Mouse (Mus musculus) stomach, embryonic 16.5 days (tissue): Measurements from ENCODE around the gene Arid1a. TPM values are rescaled to one million over a fixed set of nuclear protein-coding genes. Genes with fewer than 3 reads are reported as not detected.

Source experiments
- ATAC-seq: fragments of 200-750 bp; cut with Nextera tagmentation; 2 replicates; pipeline ENCODE4 v1.8.0; 2017; ENCODE audit warnings: moderate number of reproducible peaks, moderate TSS enrichment; ENCODE audit not compliant: insufficient read depth, low FRiP score
- H3K27ac ChIP-seq: fragments of 300-500 bp; sonication (generic); 2 replicates; pipeline ENCODE4 v1.5.1; 2014; ENCODE audit warnings: low read length
- H3K27me3 ChIP-seq: fragments of 300-500 bp; sonication (generic); 2 replicates; pipeline ENCODE4 v1.6.1; 2014; ENCODE audit warnings: low read length, control low read depth, mixed read lengths; ENCODE audit not compliant: control insufficient read depth, insufficient read depth
- H3K36me3 ChIP-seq: fragments of 300-500 bp; sonication (generic); 2 replicates; pipeline ENCODE4 v1.6.1; 2014; ENCODE audit warnings: low read length; ENCODE audit not compliant: control insufficient read depth, insufficient read depth
- H3K4me1 ChIP-seq: fragments of 300-500 bp; sonication (generic); 2 replicates; pipeline ENCODE4 v1.6.1; 2014; ENCODE audit warnings: low read length, control low read depth, mixed read lengths; ENCODE audit not compliant: control insufficient read depth, insufficient read depth
- H3K4me2 ChIP-seq: fragments of 300-500 bp; sonication (generic); 2 replicates; pipeline ENCODE4 v1.6.1; 2014; ENCODE audit warnings: low read depth, low read length, mixed read lengths
- H3K4me3 ChIP-seq: fragments of 300-500 bp; sonication (generic); replicated peaks from 2 replicates; pipeline ENCODE4 v1.5.1; 2014; ENCODE audit warnings: mild to moderate bottlenecking, low read length
- H3K9ac ChIP-seq: fragments of 300-500 bp; sonication (generic); 2 replicates; pipeline ENCODE4 v1.6.1; 2014; ENCODE audit warnings: low read length
- H3K9me3 ChIP-seq: fragments of 300-500 bp; sonication (generic); replicated peaks from 2 replicates; pipeline ENCODE4 v1.6.1; 2016; ENCODE audit warnings: low read length, control low read depth; ENCODE audit not compliant: control insufficient read depth
- WGBS: fragments of 180-500 bp; shearing (Covaris S2); extraction: QIAGEN DNeasy Blood & Tissue Kit; methylation state at CpG from one replicate; pipeline ENCODE4 v1.1.7; 2014; 5-methylcytosine and 5-hydroxymethylcytosine counted together
- polyA plus RNA-seq: library from polyadenylated mRNA; unstranded; fragments of >200 nt; fragmentation: Nextera tagmentation; extraction: Ambion mirVana; gene quantifications from 2 replicates; pipeline ENCODE4 v1.2.1, GENCODE M21; 2015

Gene Arid1a
- polyA plus RNA-seq, 1 experiment from 2014 or later: 26.1 TPM

- Histone ChIP-seq H3K36me3 (peaks cover 31% of the 10 kb centered on the region), H3K9ac (no peak overlapping the region), H3K4me1 (peaks cover 25% of the 10 kb centered on the region), H3K4me2 (no peak overlapping the region), H3K27ac (no peak overlapping the region), H3K27me3 (no peaks in the 10 kb centered on the region), H3K4me3 (no peak overlapping the region), H3K9me3 (no peaks in the 10 kb centered on the region)
- WGBS: 78% methylated on average over 6 of the region's 6 CpGs
- no peak for ATAC-seq
Measured at GRCm38 (mm10) chr4:133711307-133712076, 45.1 kb downstream of the Arid1a start.

GRCm38 (mm10) chr4:133709395-133709794 lies 47.2 kb downstream of the Arid1a start:
- H3K27ac ChIP-seq: no peak overlapping the region
- H3K9me3 ChIP-seq: no peaks in the 10 kb centered on the region
- 75% methylated on average over 2 of the region's 2 CpGs for WGBS
- H3K27me3 ChIP-seq: no peaks in the 10 kb centered on the region
- H3K4me3 ChIP-seq: no peak overlapping the region
- ATAC-seq: no peak
- H3K4me1 ChIP-seq: peaks cover 40% of the 10 kb centered on the region
- no peak overlapping the region for H3K9ac ChIP-seq
- H3K4me2 ChIP-seq: no peak overlapping the region
- peaks cover 16% of the 10 kb centered on the region; the same call in 1 of the 2 replicates for H3K36me3 ChIP-seq

- Histone ChIP-seq H3K36me3 (peaks cover 10% of the 10 kb centered on the region; the same call in 1 of the 2 replicates), H3K27ac (peak overlapping the region; percentile 82), H3K9me3 (no peaks in the 10 kb centered on the region), H3K4me3 (no peak overlapping the region), H3K4me1 (peaks cover 40% of the 10 kb centered on the region), H3K9ac (peak overlapping the region; percentile 31; the same call in 1 of the 2 replicates), H3K27me3 (no peaks in the 10 kb centered on the region), H3K4me2 (0 out of 2 replicates have a peak overlapping the region, but pooled peaks have one; percentile 31)
- no peak for ATAC-seq
- WGBS: 41% methylated on average over 1 of the region's 1 CpGs
Measured at GRCm38 (mm10) chr4:133707464-133707863, 49.1 kb downstream of the Arid1a start.

GRCm38 (mm10) chr4:133706956-133707355 lies 49.6 kb downstream of the Arid1a start:
- H3K27ac ChIP-seq: peak overlapping the region; percentile 82
- 0 out of 2 replicates have a peak overlapping the region, but pooled peaks have one; percentile 31 for H3K4me2 ChIP-seq

GRCm38 (mm10) chr4:133705062-133705461 lies 51.5 kb downstream of the Arid1a start:
- Histone ChIP-seq H3K27ac (no peak overlapping the region), H3K4me3 (no peak overlapping the region), H3K4me2 (no peak overlapping the region), H3K36me3 (no peaks in the 10 kb centered on the region), H3K27me3 (no peaks in the 10 kb centered on the region), H3K4me1 (peaks cover 40% of the 10 kb centered on the region), H3K9ac (no peak overlapping the region), H3K9me3 (no peaks in the 10 kb centered on the region)
- ATAC-seq: no peak
- 62% methylated on average over 4 of the region's 4 CpGs for WGBS

More at GRCm38 (mm10) chr4:133706956-133707355, 49.6 kb downstream of the Arid1a start:
- ATAC-seq: peak; percentile 45
- H3K9me3 ChIP-seq: no peaks in the 10 kb centered on the region
- peak overlapping the region; percentile 31; the same call in 1 of the 2 replicates for H3K9ac ChIP-seq
- WGBS: 27% methylated on average over 8 of the region's 8 CpGs
- peaks cover 40% of the 10 kb centered on the region for H3K4me1 ChIP-seq
- H3K4me3 ChIP-seq: no peak overlapping the region
- H3K27me3 ChIP-seq: no peaks in the 10 kb centered on the region
- peaks cover 8% of the 10 kb centered on the region; the same call in 1 of the 2 replicates for H3K36me3 ChIP-seq

- H3K27ac ChIP-seq: no peak overlapping the region
Measured at GRCm38 (mm10) chr4:133700905-133701368, 55.6 kb downstream of the Arid1a start.

GRCm38 (mm10) chr4:133695363-133695762 lies 61.2 kb downstream of the Arid1a start:
- ATAC-seq: no peak
- Histone ChIP-seq H3K27me3 (no peaks in the 10 kb centered on the region), H3K36me3 (peaks cover 32% of the 10 kb centered on the region), H3K4me2 (no peak overlapping the region), H3K4me1 (peaks cover 9% of the 10 kb centered on the region), H3K9ac (no peak overlapping the region), H3K9me3 (no peaks in the 10 kb centered on the region), H3K4me3 (no peak overlapping the region), H3K27ac (no peak overlapping the region)
- 78% methylated on average over 3 of the region's 3 CpGs for WGBS

More at GRCm38 (mm10) chr4:133700905-133701368, 55.6 kb downstream of the Arid1a start:
- H3K36me3 ChIP-seq: no peaks in the 10 kb centered on the region; the same call in 1 of the 2 replicates
- no peak overlapping the region for H3K4me2 ChIP-seq
- H3K4me3 ChIP-seq: no peak overlapping the region
- ATAC-seq: no peak
- WGBS: 79% methylated on average over 11 of the region's 11 CpGs
- H3K4me1 ChIP-seq: peaks cover 9% of the 10 kb centered on the region
- no peaks in the 10 kb centered on the region for H3K27me3 ChIP-seq
- no peak overlapping the region for H3K9ac ChIP-seq
- no peaks in the 10 kb centered on the region for H3K9me3 ChIP-seq

GRCm38 (mm10) chr4:133690252-133690651 lies 66.3 kb downstream of the Arid1a start:
- no peak overlapping the region for H3K9ac ChIP-seq
- H3K9me3 ChIP-seq: no peaks in the 10 kb centered on the region
- peaks cover 25% of the 10 kb centered on the region for H3K4me1 ChIP-seq
- no peak overlapping the region for H3K4me3 ChIP-seq
- peaks cover 54% of the 10 kb centered on the region for H3K36me3 ChIP-seq
- no peak overlapping the region for H3K4me2 ChIP-seq
- 10% methylated on average over 5 of the region's 5 CpGs for WGBS
- no peak for ATAC-seq
- peak overlapping the region; percentile 25; the same call in 1 of the 2 replicates for H3K27ac ChIP-seq
- no peaks in the 10 kb centered on the region for H3K27me3 ChIP-seq

GRCm38 (mm10) chr4:133688417-133689067 lies 68.0 kb downstream of the Arid1a start:
- peaks cover 52% of the 10 kb centered on the region for H3K36me3 ChIP-seq
- H3K27me3 ChIP-seq: no peaks in the 10 kb centered on the region
- WGBS: 28% methylated on average over 7 of the region's 7 CpGs
- no peak overlapping the region for H3K4me3 ChIP-seq
- H3K27ac ChIP-seq: 0 out of 2 replicates have a peak overlapping the region, but pooled peaks have one; percentile 17
- H3K4me2 ChIP-seq: no peak overlapping the region
- H3K9me3 ChIP-seq: no peaks in the 10 kb centered on the region
- H3K9ac ChIP-seq: no peak overlapping the region
- H3K4me1 ChIP-seq: peaks cover 25% of the 10 kb centered on the region
- peak; percentile 80 for ATAC-seq
